Mouse (Mus musculus) adrenal gland, postnatal 36 days (tissue): ENCODE data around the gene Acacb. TPM values are rescaled to one million over a fixed set of nuclear protein-coding genes. Genes with fewer than 3 reads are reported as not detected.

Source experiments
- DNase-seq, 2 experiments: peaks; one replicate each; pipeline ENCODE4 v3.0.0; 2021; ENCODE audit warnings: mixed read lengths in 1 of 2
- total RNA-seq, 2 experiments: library from RNA; stranded (reverse); gene quantifications; 2 replicates each; pipeline ENCODE4 v1.2.3; 2021

Gene Acacb
- total RNA-seq, 2 experiments from 2014 or later: 128 to 139 TPM

DNA sequence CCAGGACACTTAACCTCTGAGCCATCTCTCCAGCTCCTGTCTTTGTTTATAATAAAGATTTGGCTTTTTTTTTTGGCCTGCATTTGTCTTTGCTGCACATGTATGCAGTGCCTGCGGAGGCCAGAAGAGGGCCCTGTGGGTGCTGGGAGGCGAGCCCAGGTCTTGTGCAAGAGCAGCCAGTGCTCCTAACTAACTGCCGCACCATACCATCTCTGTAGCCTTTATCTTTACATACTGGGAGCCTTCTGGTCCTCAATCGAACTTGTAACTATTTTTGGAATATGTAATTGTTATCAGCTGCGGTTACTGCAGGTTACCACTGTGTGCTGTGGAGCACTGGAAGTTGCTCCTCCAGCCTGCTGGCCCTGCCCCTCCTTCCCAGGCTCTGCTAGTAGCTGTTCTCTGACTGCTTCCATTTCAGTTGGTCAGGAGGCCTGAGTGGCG lies 12.2 kb upstream of the Acacb start:
- DNase-seq: peak; percentile 84 to 88

DNA sequence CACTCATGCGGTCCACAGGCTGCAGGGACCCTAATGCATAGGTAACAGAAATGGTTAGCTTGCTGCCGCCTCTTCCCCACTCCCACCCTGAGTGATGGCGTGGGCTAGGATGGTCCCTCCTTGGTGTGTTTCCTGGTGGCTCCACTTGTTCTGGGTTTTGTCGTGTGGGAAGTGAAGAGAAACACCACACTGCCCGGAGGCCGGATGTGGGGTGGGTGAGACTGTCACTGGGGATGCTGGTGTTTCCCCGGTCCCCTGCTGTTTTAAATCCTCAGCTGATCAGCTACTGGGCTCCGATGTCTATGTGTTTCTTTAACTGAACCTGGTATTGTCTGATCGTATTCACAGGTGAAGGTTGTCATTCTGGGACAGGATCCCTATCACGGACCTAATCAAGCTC lies 10.8 kb upstream of the Acacb start:
- DNase-seq: no peak

DNA sequence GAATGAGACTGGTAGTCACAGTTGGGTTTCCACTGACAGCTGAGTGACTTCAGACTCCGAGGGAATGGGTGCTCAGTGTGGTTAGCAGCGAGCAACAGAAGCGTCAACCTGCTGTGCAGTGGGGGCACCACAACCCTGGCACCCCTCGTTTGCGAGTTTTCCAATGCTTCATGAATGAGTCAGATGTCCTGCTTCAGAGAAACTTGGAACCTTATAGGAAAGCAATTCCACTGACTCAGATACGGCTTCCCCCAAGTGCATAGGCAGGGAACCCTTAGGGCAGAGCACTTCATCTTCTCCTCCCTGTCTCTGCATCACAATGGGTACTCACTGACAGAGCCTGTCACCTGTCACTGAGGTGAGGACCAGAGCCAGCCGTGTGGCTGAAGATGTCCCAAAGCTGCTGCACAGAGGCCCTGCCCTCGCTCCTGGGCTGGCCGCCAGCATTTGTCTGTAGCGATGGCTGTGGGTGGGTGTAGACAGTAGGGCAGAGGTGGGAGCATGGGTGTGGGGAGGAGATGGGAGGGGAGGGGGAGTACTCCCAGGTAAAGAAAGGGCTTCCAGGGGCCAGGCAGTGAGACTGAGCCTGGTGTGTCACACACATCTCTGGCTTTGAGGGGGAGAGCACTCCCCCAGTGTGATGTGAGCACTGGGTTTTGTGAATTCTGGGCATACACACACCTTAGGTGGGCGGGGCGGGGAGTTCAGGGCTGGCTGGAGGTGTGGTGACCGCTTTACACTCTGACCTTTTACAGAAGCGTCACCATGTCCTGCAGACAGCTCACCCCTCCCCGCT lies 8.7 kb upstream of the Acacb start:
- DNase-seq: peak in 1 of 2 experiments; percentile 29

DNA sequence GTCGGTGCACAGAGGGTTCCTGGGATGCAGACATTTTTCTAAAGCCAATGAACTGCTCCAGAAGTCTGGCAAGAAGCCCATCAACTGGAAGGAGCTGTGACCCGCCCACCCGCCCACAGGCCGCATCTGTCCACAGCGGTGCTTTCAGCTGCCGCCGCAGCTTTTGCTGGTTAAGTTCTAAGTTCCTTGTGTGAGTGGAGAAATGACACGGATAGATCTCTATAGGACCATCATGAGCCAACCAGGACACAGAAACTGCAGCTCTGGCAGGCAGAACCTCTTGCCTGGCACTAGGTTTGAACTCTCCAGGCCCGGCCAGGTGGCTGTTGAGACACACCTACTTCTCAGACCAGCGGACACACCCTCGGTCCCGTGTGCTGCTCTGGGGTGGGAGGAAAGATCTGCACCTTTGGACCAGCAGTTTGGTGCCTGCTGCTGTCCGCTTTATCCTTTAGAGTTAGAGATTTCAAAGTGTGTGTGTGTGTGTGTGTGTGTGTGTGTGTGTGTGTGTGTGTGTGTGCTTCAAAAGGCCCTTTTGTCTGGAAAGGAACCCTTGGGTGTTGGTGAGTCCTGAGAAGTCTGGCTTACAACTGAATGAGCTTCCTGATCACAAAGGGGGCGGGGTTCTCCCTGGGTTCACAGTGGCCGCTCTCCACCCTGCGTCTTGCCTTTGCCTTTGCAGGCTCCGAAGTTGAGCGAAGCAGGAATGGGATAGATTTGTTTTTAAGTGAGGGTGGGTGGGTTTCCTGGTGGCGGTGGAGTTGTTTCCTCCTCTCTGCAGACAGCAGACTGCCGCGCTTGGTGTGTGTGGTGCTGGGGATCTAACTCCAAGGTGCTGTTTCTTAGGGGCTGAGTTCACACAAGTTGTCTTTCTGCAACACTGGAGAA lies 7.8 kb upstream of the Acacb start:
- DNase-seq: peak in 1 of 2 experiments; percentile 64

DNA sequence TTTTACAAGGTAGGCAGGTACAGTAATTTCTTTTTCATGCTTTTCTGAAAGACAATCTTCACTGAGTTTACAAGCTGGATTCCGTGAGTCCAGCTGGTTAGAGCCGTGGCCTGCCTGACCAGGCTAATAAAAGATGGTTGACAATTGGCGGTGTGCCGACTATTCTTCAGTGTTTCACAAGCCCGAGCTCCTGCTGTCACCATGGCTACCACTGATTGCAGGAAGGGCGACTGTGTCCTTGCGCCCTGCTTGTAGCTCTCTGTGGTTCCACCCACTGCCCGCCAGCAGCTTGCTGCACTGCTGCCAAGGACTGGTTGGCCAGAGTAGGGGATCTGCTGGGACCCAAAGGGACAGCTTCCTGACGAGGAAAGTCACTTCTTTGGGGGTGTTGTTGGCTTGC lies 7.2 kb upstream of the Acacb start:
- DNase-seq: peak; percentile 90 to 93

DNA sequence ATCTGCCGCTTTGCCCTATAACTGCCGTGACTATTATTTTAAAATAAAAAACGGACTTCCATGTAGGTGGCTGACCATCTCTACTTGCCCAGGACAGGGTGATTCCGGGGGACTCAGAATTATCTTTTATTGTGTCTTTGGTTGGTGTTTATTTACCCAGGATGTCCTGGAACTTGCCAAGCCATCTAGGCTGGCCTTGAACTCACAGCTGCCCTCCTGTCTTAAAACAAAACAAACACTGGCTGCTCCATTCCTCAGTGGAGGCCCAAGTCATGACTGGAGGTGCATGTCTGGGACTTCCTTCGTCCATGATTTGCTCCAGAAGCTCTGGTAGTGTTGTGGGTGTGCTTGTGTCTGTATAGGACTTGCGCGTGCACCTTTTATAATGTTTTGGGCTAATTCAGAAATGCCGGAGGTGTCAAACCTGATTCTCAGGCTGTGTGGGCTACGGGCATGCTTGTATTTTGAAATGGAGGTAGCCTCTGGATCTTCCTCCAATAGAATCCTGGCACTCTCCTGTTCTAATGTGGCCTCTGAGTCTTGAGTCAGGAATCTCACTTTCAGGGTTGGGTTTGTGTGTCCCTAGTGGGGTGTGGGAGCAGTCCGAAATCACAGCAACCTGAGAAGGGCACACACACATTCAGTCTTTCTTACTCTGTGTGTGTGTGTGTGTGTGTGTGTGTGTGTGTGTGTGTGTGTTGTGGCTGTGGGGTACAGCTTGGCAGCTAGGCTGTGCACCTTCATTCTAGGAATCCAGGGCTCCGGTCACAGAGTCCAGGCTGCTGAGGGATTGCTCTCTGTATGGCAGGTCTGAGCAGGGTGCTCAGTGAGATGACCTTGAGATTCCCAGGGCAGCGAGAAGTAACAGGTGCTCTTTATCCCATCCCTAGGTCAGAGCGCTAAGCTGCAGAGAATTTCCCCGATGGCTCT lies 973 bp downstream of the Acacb start:
- DNase-seq: peak in 1 of 2 experiments; percentile 37

DNA sequence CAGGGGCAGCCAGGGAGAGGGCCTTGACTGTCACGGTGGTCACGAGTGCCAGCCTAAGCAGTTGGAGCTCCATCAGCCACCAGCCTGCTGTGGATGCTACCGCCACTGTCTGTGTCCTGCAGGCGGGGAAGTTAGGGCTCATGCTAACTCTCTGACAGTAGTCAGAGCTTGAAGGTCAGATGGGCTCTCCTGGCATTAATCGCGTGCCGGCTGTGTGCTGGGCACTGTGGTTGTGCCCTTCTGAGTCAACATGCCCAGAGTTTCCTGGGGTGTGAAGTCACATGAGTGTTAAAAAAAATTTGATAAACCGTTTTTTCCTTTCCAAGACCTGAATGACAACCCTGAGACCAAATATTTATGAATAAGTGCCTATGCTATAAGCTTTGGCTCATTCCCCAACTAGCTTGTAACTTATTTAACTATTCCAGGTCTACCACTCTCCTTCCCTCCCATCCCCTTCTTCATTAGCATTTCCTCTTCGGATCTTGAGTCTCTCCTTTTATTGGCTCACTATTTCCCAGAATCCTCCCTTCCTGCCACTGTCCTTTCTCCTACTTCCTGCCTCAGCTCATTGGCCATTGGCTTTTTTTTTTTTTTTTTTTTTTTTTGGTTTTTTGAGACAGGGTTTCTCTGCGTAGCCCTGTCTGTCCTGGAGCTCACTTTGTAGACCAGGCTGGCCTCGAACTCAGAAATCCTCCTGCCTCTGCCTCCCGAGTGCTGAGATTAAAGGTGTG lies 6.2 kb downstream of the Acacb start:
- peak; percentile 66 to 78 for DNase-seq

DNA sequence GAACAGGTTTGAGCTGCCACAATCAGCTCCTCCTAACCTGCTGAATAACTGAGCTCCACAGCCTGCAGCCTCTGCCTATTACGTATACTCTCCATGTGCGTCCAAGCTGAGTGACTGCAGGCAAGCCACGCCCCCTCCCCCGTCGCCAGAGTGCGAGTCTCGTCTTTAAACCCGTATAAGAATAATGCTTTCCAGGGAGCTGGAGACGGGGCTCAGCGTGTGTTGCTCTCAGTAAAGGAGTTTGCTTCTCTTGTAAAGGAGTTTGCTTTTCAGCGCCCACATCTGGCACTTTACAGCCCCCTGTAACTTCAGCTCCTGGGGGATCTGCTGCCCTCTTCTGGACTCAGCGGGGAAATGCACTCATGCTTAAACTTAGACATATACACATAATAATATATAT lies 7.2 kb downstream of the Acacb start:
- DNase-seq: peak in 1 of 2 experiments; percentile 59

DNA sequence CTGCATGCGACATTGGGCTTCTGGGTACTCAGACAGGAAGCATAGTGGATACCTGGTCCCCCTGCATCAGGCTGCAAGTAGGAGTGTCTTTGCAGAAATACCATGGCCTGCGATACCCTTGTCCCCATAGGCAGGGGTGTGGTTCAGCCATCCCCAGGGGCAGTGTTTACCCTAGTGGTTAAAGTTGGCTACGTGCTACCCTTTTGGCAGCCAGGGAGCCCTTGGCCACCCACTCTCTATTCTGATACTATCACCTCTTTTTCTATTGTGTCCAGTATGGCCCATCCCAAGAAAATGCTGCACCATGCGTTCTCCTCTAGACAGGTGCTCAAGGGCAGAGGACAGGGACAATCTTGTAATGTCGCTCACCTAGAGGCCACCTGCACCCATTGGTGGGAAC lies 8.4 kb downstream of the Acacb start:
- no peak for DNase-seq

DNA sequence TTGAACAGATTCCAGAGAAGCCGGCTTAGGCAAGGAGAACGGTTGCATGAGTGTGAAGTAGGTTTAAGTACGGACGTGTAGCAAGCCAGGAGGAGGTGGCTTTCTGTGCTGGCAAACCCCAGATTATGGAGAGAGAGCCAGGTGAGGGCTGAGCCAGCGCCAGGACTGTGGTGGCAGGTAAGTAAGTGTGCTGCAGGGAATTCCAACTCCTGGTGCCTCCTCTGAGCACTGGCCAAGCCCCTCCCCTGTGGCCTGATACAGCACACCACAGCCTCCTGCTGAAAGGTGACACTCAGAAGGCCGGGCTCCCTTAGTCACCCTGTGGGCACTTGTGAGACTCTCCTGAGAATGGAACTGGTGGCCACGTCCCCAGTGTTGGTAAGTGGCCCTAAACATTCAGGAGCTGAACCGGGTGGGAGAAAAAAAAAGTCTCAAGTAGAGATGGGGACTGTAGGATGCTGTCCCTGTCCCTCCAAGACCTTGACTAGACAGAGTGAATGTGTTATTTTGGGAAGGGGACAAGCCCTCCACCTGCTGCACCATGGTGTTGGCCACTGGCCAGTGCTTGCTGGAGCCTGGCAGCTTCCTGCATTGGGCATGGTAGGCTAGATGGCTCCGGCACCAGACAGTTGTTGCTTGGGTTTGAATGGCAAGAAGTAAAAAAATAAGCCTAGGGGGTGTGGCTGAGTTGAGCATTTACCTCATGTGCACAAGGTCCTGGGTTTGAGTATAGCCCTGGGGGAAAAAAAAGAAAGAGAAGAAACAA lies 9.0 kb downstream of the Acacb start:
- no peak for DNase-seq

DNA sequence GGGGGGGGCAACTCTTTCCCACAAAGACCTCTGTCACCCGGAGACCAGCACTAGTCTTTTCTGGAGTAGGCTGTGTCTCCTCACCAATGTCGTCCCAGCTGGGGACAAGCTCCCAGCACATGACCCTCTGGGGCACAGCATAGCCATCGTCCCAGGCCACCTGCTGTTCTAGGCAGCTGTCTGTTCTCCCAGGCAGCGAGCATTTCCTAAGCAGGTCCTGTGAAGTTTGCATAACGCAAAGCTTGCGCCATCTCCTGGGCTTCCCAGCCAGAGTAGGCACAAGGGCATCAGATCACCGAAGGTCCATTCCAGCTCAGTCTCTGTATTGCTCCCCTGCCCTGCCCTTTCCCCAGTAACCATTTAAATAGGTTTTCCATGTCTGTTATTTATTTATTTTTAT lies 10.9 kb downstream of the Acacb start:
- DNase-seq: peak in 1 of 2 experiments; percentile 54

DNA sequence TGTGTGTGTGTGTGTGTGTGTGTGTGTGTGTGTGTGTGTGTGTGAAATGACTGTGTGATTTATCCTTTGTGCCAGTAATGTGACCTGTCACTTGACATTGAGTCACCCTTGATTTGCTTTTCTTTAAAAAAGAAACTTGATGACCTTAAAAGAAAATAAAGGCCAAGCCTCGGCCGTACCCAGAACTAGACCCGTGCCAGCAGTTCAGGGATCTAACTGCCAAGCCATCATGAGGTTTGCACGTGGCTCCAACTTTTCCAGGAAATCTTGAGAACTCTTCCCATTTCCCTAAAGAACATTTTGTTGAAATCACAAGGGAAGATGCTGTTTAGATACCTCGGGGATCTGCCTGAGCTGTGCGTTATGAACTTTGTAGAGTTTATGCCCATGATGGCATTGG lies 15.1 kb downstream of the Acacb start:
- DNase-seq: no peak

DNA sequence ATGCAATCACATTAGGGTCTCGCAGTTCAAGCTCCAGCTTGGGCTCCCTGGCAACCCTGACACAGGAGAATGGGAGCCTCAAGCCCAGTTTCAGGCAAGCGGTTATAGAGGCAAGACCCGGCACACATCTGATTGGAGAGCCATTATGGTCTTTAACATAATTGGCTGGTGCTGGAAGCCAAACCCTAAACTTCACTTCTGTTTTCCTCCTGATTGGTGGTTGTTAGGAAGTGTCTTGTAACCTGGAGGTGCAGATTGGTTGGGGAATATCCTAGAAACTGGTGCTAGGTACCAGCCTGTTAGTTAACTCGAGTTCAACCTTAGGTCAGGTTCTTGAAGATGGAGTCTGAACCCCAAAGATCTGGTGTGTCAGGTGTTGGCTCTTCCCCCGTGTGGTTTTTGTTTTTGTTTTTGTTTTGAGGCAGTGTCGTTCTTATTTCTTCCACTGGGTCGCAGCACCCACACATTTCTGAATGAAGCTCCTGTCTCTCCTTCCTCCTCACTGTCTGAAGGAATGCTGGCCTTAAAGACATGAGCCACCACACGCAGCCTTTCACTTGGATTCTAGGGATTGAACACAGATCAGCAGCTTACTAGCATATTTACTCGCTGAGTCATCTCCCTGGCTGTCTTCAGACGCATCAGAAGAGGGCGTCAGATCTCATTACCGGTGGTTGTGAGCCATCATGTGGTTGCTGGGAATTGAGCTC lies 15.9 kb downstream of the Acacb start:
- DNase-seq: no peak

DNA sequence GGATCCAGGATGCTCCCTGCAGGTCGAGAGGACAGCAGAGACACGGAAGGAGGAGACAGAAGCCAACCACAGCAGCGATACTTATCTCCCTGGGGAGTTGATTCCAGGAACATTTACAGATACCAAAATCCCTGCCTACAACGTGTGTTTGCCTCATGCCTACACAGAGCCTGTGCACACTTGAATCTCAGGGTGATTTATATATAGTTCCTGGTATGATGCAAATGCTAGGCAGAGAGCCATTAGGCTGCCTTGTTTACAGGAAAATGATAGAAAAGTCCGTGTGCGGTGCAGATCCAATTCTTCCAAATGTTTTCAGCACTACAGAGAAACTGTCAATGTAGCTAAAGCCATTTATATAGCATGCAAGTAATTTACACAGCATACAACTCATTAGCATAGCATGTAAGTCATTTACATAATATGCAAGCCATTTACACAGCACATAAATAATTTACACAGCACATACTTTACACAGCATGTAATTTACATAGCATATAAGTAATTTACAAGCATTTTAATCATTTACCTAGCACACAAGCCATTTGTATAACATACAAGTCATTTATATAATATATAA lies 16.9 kb downstream of the Acacb start:
- no peak for DNase-seq

DNA sequence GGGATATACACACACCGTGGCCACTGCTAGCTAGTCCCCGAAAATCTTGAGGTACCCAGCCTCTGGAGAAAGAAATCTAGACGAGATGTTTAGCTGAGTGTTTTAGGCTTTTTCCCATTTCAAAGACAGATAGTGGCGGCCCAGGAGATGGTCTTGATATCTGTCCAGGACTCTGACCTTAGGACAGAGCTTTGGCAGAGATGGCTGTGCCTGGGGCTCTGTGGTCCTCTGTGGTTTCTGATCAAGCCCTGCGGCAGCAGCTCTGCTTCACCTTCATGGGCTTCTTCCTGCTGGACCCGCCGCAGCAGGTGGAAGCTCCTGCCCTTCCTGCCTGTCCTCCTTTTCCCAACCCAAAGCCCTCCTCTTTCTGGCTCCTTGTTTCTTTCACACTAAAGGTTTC lies 24.0 kb downstream of the Acacb start:
- DNase-seq: peak in 1 of 2 experiments; percentile 45

DNA sequence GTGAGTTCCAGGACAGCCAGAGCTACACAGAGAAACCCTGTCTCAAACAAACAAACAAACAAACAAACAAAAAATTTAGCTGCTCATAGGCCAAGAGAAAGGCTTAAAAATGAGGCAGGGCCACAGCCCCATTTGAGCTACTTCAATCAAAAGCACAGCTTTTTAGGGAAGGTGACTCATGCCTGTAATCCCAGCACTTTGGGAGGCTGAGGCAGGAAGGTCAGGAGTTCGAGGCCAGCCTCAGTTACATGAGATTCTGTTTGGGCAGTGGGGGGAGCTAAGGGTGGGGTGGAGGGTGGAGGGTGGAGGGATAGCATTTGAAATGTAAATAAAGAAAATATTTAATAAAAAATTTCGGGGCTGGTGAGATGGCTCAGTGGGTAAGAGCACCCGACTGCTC lies 26.6 kb downstream of the Acacb start:
- no peak for DNase-seq

DNA sequence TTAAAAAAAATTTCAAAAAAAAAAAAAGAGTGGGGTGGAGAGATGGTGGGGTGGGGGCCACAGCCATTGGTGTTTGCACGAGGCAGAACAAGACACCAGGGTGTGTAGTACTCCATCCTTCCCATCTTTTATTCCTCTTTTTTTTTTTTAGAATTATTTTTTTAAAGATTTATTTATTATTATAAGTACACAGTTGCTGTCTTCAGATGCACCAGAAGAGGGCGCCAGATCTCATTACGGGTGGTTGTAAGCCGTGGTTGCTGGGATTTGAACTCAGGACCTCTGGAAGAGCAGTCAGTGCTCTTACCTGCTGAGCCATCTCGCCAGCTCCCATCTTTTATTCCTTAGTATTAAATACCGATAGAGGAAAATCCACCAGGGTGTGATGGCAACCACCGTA lies 27.1 kb downstream of the Acacb start:
- no peak for DNase-seq

DNA sequence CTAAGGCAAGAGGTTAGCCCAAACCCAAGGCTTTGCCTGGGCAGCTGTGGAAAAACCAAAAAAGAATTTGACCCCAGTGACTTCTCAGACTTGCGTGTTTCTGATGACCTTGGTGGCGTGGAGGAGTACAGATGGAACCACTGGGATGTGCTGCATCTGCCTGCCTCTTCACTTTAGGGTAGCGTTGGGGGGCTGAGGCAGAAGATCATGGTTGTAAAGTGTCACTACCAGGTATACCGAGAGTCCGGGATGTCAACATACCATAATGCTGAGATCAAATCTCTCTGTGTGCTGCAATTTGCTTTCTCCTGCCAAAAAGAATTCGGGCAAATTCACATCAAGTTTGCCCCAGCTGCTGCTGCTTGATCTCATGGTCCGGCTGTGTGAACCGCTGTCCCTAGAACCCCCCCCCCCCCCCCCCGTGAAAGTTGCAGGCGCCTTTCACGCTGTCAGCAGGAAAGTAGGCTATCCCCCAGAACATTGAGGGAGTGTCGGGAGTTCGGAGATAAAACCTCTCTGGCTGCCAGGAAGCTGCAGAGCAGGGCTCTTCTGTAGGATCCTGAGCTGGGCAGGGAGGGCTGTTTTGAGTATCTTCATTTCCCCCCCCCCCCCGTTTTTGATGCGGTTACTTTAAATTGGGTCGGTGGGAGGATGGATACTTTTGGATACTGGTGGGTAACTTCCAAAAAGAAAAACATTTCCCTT lies 27.7 kb downstream of the Acacb start:
- no peak for DNase-seq

DNA sequence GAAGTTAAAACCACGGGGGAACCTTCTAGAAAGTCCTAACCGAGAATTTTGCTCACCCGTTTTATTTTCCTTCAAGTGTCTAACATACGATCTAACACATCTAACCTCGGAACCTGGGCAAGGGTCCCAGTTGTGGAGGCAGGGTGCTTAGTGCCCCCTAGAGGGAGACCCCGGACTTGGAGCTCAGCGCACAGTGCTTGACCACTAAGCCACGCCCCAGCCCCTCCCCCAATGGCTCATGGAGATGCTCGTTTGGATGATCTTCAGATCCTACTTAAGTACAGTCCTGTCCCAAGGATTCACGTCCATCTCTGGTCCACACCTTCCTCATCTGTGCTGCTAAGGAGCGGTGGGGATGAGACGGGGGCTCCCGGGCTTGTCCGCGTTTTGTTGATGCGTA lies 28.3 kb downstream of the Acacb start:
- DNase-seq: peak; percentile 54 to 73
